In genomic region chr16:93744804-93745340, GRCm38 (mm10) we compare ENCODE assay signal across 16 mouse cellular contexts. TPM values are rescaled to one million over a fixed set of nuclear protein-coding genes. Genes with fewer than 3 reads are reported as not detected.
A peak's percentile ranks its signal among the peaks of the same experiment; 100 is the strongest.
DNase-seq lines count a peak whose midpoint lies in the region; ATAC-seq lines count a peak whose summit lies in the region.
"Had no signal": no experiment of that assay in that cellular context is flagged by ENCODE, and none has a peak within 500 bp of the region (broad histone marks: within the 10 kb centered on the region; RNA-seq: fewer than 3 reads in every experiment).

No protein-coding gene starts in this region.

- 0 out of 2 replicates have a peak, but pooled peaks have one; percentile 23 for ATAC-seq in lung, embryonic 15.5 days (ENCODE audit: borderline replicate concordance, extremely low read depth, low FRiP score, low TSS enrichment)
- ATAC-seq in intestine, embryonic 15.5 days, result peak; percentile 60
- peak; percentile 96 for ATAC-seq in liver, embryonic 16.5 days (ENCODE audit: low read depth)

- no peak overlapping the region for H3K4me2 ChIP-seq in lung, embryonic 15.5 days
- no peak overlapping the region for H3K4me2 ChIP-seq in intestine, embryonic 15.5 days (replicated peaks)
- peak overlapping the region; percentile 44 for H3K4me2 ChIP-seq in liver, embryonic 16.5 days (ENCODE audit: low read depth, low read length)
- H3K4me2 ChIP-seq: hindbrain, embryonic 13.5 days; limb, embryonic 15.5 days had no signal

- no peak overlapping the region for H3K4me3 ChIP-seq in lung, embryonic 15.5 days
- H3K4me3 ChIP-seq in intestine, embryonic 15.5 days (replicated peaks), result no peak overlapping the region
- no peak overlapping the region for H3K4me3 ChIP-seq in liver, embryonic 16.5 days (ENCODE audit: low read depth, low read length)
- H3K4me3 ChIP-seq: hindbrain, embryonic 13.5 days; limb, embryonic 15.5 days; midbrain, embryonic 10.5 days had no signal

- H3K27ac ChIP-seq in lung, embryonic 15.5 days, result no peak overlapping the region
- H3K27ac ChIP-seq in intestine, embryonic 15.5 days, result no peak overlapping the region
- H3K27ac ChIP-seq in liver, embryonic 16.5 days (ENCODE audit: low read length), result peak overlapping the region; percentile 90
- H3K27ac ChIP-seq: hindbrain, embryonic 13.5 days; limb, embryonic 15.5 days; midbrain, embryonic 10.5 days had no signal

- DNase-seq in lung, postnatal 4 days, result no peak
- DNase-seq in layer of hippocampus, adult 8-10 months (ENCODE audit: low spot score in 2 of 2), result no peak
- DNase-seq in gastrocnemius, postnatal 10 days, result no peak
- DNase-seq in cerebellum, adult 8-10 months, result no peak
- DNase-seq: adrenal gland, postnatal 25 days; B cell, adult 2 months; cerebellum, adult 11 months; gastrocnemius, postnatal 25 days; kidney, adult 8-10 months; thymus, postnatal 25 days had no signal

- H3K27me3 ChIP-seq in lung, embryonic 15.5 days, result no peaks in the 10 kb centered on the region
- no peaks in the 10 kb centered on the region for H3K27me3 ChIP-seq in intestine, embryonic 15.5 days (replicated peaks)
- H3K27me3 ChIP-seq in liver, embryonic 16.5 days (ENCODE audit: control insufficient read depth, insufficient read depth, low read depth, low read length), result no peaks in the 10 kb centered on the region
- H3K27me3 ChIP-seq: hindbrain, embryonic 13.5 days; limb, embryonic 15.5 days had no signal

- H3K9ac ChIP-seq in lung, embryonic 15.5 days, result no peak overlapping the region
- no peak overlapping the region for H3K9ac ChIP-seq in intestine, embryonic 15.5 days
- H3K9ac ChIP-seq in liver, embryonic 16.5 days (ENCODE audit: low read depth, low read length), result peak overlapping the region; percentile 40
- H3K9ac ChIP-seq: hindbrain, embryonic 13.5 days; limb, embryonic 15.5 days had no signal

- peaks cover 5% of the 10 kb centered on the region; the same call in 1 of the 2 replicates for H3K36me3 ChIP-seq in lung, embryonic 15.5 days
- no peaks in the 10 kb centered on the region; the same call in 1 of the 2 replicates for H3K36me3 ChIP-seq in intestine, embryonic 15.5 days
- H3K36me3 ChIP-seq in liver, embryonic 16.5 days (ENCODE audit: control insufficient read depth, insufficient read depth), result peaks cover 3% of the 10 kb centered on the region

- H3K4me1 ChIP-seq in lung, embryonic 15.5 days, result peaks cover 16% of the 10 kb centered on the region
- H3K4me1 ChIP-seq in intestine, embryonic 15.5 days (replicated peaks), result peaks cover 5% of the 10 kb centered on the region; the same call in 1 of the 2 replicates
- H3K4me1 ChIP-seq in liver, embryonic 16.5 days (ENCODE audit: control insufficient read depth, low read depth, low read length), result peaks cover 47% of the 10 kb centered on the region
- H3K4me1 ChIP-seq: hindbrain, embryonic 13.5 days; limb, embryonic 15.5 days; midbrain, embryonic 10.5 days had no signal

- no peaks in the 10 kb centered on the region for H3K9me3 ChIP-seq in lung, embryonic 15.5 days
- H3K9me3 ChIP-seq in intestine, embryonic 15.5 days, result no peaks in the 10 kb centered on the region
- no peaks in the 10 kb centered on the region for H3K9me3 ChIP-seq in liver, embryonic 16.5 days (replicated peaks; ENCODE audit: control insufficient read depth, low read length)
- H3K9me3 ChIP-seq: hindbrain, embryonic 13.5 days; limb, embryonic 15.5 days; midbrain, embryonic 10.5 days had no signal

- WGBS in lung, embryonic 15.5 days, result 69% methylated on average over 10 of the region's 10 CpGs
- WGBS in intestine, embryonic 15.5 days, result 64% methylated on average over 10 of the region's 10 CpGs
- WGBS in liver, embryonic 16.5 days (ENCODE audit: insufficient replicate concordance), result 22% methylated on average over 10 of the region's 10 CpGs

RNA-seq across cellular contexts. Expression of gene Dop1b, which starts 33.2 kb away (rescaled TPM):
- 14.2 and 16.7 TPM in 2 replicates for polyA plus RNA-seq in lung, embryonic 15.5 days (2015; fragmentation: Nextera tagmentation; extraction: Ambion mirVana)
- 11.6 and 14.4 TPM in 2 replicates for polyA plus RNA-seq in intestine, embryonic 15.5 days (2015; fragmentation: Nextera tagmentation; extraction: Ambion mirVana)
- 17.2 and 21.6 TPM in 2 replicates for polyA plus RNA-seq in liver, embryonic 16.5 days (2015; fragmentation: Nextera tagmentation; extraction: Ambion mirVana)
- total RNA-seq in layer of hippocampus, adult 8-10 months (2022), result 100 to 1,000 TPM in 3 of 4 experiments, 10 to 100 TPM in 1; 88.7 to 126 (median 112) TPM
- 10 to 100 TPM; 34.7 to 37.7 TPM for total RNA-seq in gastrocnemius, postnatal 10 days (2021)

Comparison
In these comparisons a context has a peak if more than half of its experiments do, and no peak if none do; other contexts are left out.
1. ATAC-seq: peak in every context shown above with its lines; median percentile 96 in liver, embryonic 16.5 days; 60 in intestine, embryonic 15.5 days; 23 in lung, embryonic 15.5 days.